Mouse (Mus musculus) brain, embryonic 14.5 days (tissue): Measurements from ENCODE around the gene Pik3cd.

Experiments
- CTCF ChIP-seq: fragments of 200-500 bp; IDR thresholded peaks from 2 replicates; pipeline ENCODE4 v1.5.1; 2012; ENCODE audit warnings: inconsistent platforms, mild to moderate bottlenecking, moderate library complexity, borderline replicate concordance; ENCODE audit not compliant: insufficient read depth, insufficient read length; ENCODE audit errors: extremely low read depth
- POLR2A ChIP-seq: fragments of 200-500 bp; IDR thresholded peaks from 2 replicates; pipeline ENCODE4 v1.6.1; 2012; ENCODE audit warnings: mild to moderate bottlenecking, inconsistent platforms, borderline replicate concordance; ENCODE audit not compliant: poor library complexity, insufficient read depth, insufficient read length, severe bottlenecking; ENCODE audit errors: extremely low read depth

DNA sequence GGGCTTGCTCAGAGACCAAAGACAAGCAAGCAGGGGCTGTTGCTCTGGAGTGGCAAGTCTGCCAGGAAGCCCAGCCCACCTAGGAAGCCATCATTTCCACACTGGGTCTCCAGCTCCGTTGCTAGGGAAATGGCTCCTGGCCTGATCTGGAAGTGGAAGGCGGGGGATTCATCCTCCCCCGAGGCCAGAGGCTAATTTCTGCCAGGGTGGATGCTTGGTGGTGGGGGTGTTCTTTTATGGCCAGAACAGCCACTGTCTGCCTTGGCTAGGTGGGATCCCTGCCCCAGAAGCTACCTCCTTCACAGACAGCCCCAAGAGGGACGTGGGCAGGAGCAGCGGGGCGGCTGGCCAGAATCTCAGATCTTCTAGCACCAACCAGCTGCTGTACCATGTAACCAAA is 31.4 kb upstream of the Pik3cd start:
- no peak for TF ChIP-seq CTCF
- no peak for TF ChIP-seq POLR2A
